ENCODE assay signal across 7 mouse cellular contexts in the genomic region with DNA sequence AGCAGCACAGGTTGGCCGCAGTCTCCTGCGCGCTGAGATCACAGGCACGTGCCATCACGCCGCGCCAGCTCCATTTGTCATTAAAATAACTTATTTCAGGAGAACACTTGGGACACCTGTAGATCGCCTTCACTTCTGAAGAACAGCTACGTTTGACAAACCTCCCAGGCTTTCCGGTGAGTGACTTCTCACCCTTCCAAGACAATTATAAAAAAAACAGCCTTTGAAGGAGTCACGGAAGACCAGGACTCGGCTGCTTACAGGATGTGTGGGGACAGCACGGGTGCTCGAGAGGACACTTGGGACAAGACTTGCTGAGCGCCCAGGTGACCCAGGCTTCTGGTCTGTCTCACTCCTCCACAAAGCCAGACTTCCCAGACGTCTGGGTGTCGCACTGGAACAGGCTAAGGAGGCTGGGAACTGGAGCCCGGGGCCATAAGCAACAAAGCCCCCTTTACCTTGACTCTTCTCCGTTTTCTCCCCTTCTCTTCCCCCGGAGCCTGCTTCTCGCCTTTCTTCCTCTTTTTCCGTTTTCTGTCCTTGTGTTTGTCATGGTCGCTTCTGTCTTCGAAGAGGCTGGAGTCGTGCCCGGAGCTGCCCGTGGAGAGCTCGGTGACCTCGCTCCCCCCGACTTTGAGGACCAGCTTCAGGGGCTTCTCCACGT. TPM values are rescaled to one million over a fixed set of nuclear protein-coding genes. Genes with fewer than 3 reads are reported as not detected.
DNase-seq lines count a peak whose midpoint lies in the region; ATAC-seq and TF ChIP-seq lines count a peak whose summit lies in the region.

No protein-coding gene starts in this region.

- DNase-seq in right cerebral cortex, postnatal 14 days, result peak; percentile 17
- DNase-seq in right cerebral cortex, adult 18-20 months, result no peak
- peak; percentile 16 for DNase-seq in lung, postnatal 25 days (ENCODE audit: low spot score)

- H3K9me3 ChIP-seq in forebrain, embryonic 13.5 days (replicated peaks), result 0 out of 2 replicates have a peak, but pooled peaks cover 4% of the 10 kb centered on the region
- H3K9me3 ChIP-seq in kidney, embryonic 14.5 days (ENCODE audit: control insufficient read depth, low read length), result peaks cover 4% of the 10 kb centered on the region; the same call in 1 of the 2 replicates
- H3K9me3 ChIP-seq in stomach, embryonic 16.5 days (replicated peaks; ENCODE audit: control insufficient read depth, low read length), result no peaks in the 10 kb centered on the region

- no peak for TF ChIP-seq POLR2A in bone marrow macrophage, adult 2 months (IDR thresholded peaks at IDR 0.05; ENCODE audit: borderline replicate concordance, low read depth, low read length)

- ATAC-seq in forebrain, embryonic 13.5 days, result peak; percentile 38; the same call in 1 of the 2 replicates
- peak; percentile 55 for ATAC-seq in kidney, embryonic 14.5 days (ENCODE audit: low FRiP score, low TSS enrichment)
- 0 out of 2 replicates have a peak, but pooled peaks have one; percentile 12 for ATAC-seq in stomach, embryonic 16.5 days (ENCODE audit: insufficient read depth, low FRiP score)

- peak overlapping the region; percentile 89 for H3K4me3 ChIP-seq in bone marrow macrophage, adult 2 months (ENCODE audit: insufficient read depth, low read length)
- peak overlapping the region; percentile 99 for H3K4me3 ChIP-seq in forebrain, embryonic 13.5 days
- peak overlapping the region; percentile 98 for H3K4me3 ChIP-seq in kidney, embryonic 14.5 days (ENCODE audit: low read length)
- H3K4me3 ChIP-seq in stomach, embryonic 16.5 days (replicated peaks; ENCODE audit: low read length), result peak overlapping the region; percentile 96

- peaks cover 5% of the 10 kb centered on the region; the same call in 1 of the 2 replicates for H3K27me3 ChIP-seq in forebrain, embryonic 13.5 days
- no peaks in the 10 kb centered on the region for H3K27me3 ChIP-seq in kidney, embryonic 14.5 days (ENCODE audit: control insufficient read depth, insufficient read depth, low read length)
- H3K27me3 ChIP-seq in stomach, embryonic 16.5 days (ENCODE audit: control insufficient read depth, insufficient read depth, low read length), result no peaks in the 10 kb centered on the region

- H3K4me2 ChIP-seq in forebrain, embryonic 13.5 days, result peak overlapping the region; percentile 80
- peak overlapping the region; percentile 84 for H3K4me2 ChIP-seq in kidney, embryonic 14.5 days (replicated peaks; ENCODE audit: low read depth, low read length)
- H3K4me2 ChIP-seq in stomach, embryonic 16.5 days (ENCODE audit: low read depth, low read length), result peak overlapping the region; percentile 89

- peaks cover 8% of the 10 kb centered on the region for H3K4me1 ChIP-seq in bone marrow macrophage, adult 2 months (ENCODE audit: control insufficient read depth, insufficient read depth, low read length)
- H3K4me1 ChIP-seq in forebrain, embryonic 13.5 days, result peaks cover 25% of the 10 kb centered on the region
- H3K4me1 ChIP-seq in kidney, embryonic 14.5 days (ENCODE audit: control insufficient read depth, insufficient read depth, low read length), result peaks cover 7% of the 10 kb centered on the region; the same call in 1 of the 2 replicates
- peaks cover 21% of the 10 kb centered on the region for H3K4me1 ChIP-seq in stomach, embryonic 16.5 days (ENCODE audit: control insufficient read depth, insufficient read depth, low read length)

- no peak for TF ChIP-seq CTCF in bone marrow macrophage, adult 2 months (IDR thresholded peaks at IDR 0.05; ENCODE audit: low read depth, low read length)

- H3K36me3 ChIP-seq in forebrain, embryonic 13.5 days (ENCODE audit: poor library complexity, severe bottlenecking), result peaks cover 33% of the 10 kb centered on the region
- peaks cover 30% of the 10 kb centered on the region for H3K36me3 ChIP-seq in kidney, embryonic 14.5 days (ENCODE audit: control insufficient read depth, insufficient read depth, low read length)
- peaks cover 12% of the 10 kb centered on the region for H3K36me3 ChIP-seq in stomach, embryonic 16.5 days (ENCODE audit: control insufficient read depth, insufficient read depth, low read length)

- WGBS in forebrain, embryonic 13.5 days, result 1% methylated on average over 31 of the region's 31 CpGs
- WGBS in kidney, embryonic 14.5 days, result 1% methylated on average over 31 of the region's 31 CpGs
- WGBS in stomach, embryonic 16.5 days, result 1% methylated on average over 31 of the region's 31 CpGs

- peak overlapping the region; percentile 98 for H3K9ac ChIP-seq in forebrain, embryonic 13.5 days
- peak overlapping the region; percentile 97 for H3K9ac ChIP-seq in kidney, embryonic 14.5 days (ENCODE audit: low read depth, low read length)
- H3K9ac ChIP-seq in stomach, embryonic 16.5 days (ENCODE audit: low read length), result peak overlapping the region; percentile 99

- peak overlapping the region; percentile 76 for H3K27ac ChIP-seq in bone marrow macrophage, adult 2 months (ENCODE audit: insufficient read depth, low read depth, low read length)
- peak overlapping the region; percentile 75 for H3K27ac ChIP-seq in forebrain, embryonic 13.5 days
- peak overlapping the region; percentile 86 for H3K27ac ChIP-seq in kidney, embryonic 14.5 days (ENCODE audit: low read depth, low read length)
- peak overlapping the region; percentile 84 for H3K27ac ChIP-seq in stomach, embryonic 16.5 days (ENCODE audit: low read length)

RNA-seq across cellular contexts. Expression of gene Brd7, which starts 0.8 kb away (rescaled TPM):
- polyA plus RNA-seq in bone marrow macrophage, adult 2 months (2012; ENCODE audit: insufficient read depth, insufficient read length, missing spikeins), result 92.1 and 96.7 TPM in 2 replicates
- 75.2 TPM in 2 replicates for polyA plus RNA-seq in forebrain, embryonic 13.5 days (2015; fragmentation: Nextera tagmentation; extraction: Ambion mirVana)
- 70.0 and 88.9 TPM in 2 replicates for polyA plus RNA-seq in kidney, embryonic 14.5 days (2014; fragmentation: Nextera tagmentation; extraction: Ambion mirVana)
- polyA plus RNA-seq in stomach, embryonic 16.5 days (2015; fragmentation: Nextera tagmentation; extraction: Ambion mirVana), result 33.1 and 35.0 TPM in 2 replicates
